Mouse (Mus musculus) embryo, embryonic 11 days (tissue): ENCODE data around the gene Wwp2.

Experiments
- DNase-seq: peaks from one replicate; pipeline ENCODE4 v3.0.0-alpha.2; 2015

Wwp2 gene

GRCm38 (mm10) chr8:107478728-107479127, 42.6 kb downstream of the Wwp2 start:
- no peak for DNase-seq

GRCm38 (mm10) chr8:107480436-107480835, 44.3 kb downstream of the Wwp2 start:
- no peak for DNase-seq

- DNase-seq, result no peak
These were observed 47.1 kb downstream of the Wwp2 start for GRCm38 (mm10) chr8:107483250-107483649.

- DNase-seq, result no peak
These were observed 48.8 kb downstream of the Wwp2 start for GRCm38 (mm10) chr8:107484956-107485355.

- DNase-seq, result no peak
These were observed 52.4 kb downstream of the Wwp2 start for GRCm38 (mm10) chr8:107488551-107488950.

GRCm38 (mm10) chr8:107489086-107489485, 52.9 kb downstream of the Wwp2 start:
- DNase-seq, result no peak

GRCm38 (mm10) chr8:107489921-107490320, 53.8 kb downstream of the Wwp2 start:
- no peak for DNase-seq

GRCm38 (mm10) chr8:107490649-107491048, 54.5 kb downstream of the Wwp2 start:
- DNase-seq, result no peak

GRCm38 (mm10) chr8:107491212-107491611, 55.0 kb downstream of the Wwp2 start:
- DNase-seq, result no peak

GRCm38 (mm10) chr8:107491831-107492230, 55.7 kb downstream of the Wwp2 start:
- DNase-seq, result no peak

GRCm38 (mm10) chr8:107492802-107493201, 56.6 kb downstream of the Wwp2 start:
- DNase-seq, result no peak

- DNase-seq, result no peak
These were observed 59.3 kb downstream of the Wwp2 start for GRCm38 (mm10) chr8:107495425-107495824.

GRCm38 (mm10) chr8:107497708-107498107, 61.5 kb downstream of the Wwp2 start:
- peak; percentile 37 for DNase-seq

- no peak for DNase-seq
These were observed 62.2 kb downstream of the Wwp2 start for GRCm38 (mm10) chr8:107498390-107498789.

GRCm38 (mm10) chr8:107498806-107499205, 62.6 kb downstream of the Wwp2 start:
- no peak for DNase-seq

- DNase-seq, result no peak
These were observed 63.4 kb downstream of the Wwp2 start for GRCm38 (mm10) chr8:107499519-107499918.

GRCm38 (mm10) chr8:107502407-107502806, 66.2 kb downstream of the Wwp2 start:
- no peak for DNase-seq

GRCm38 (mm10) chr8:107502922-107503321, 66.8 kb downstream of the Wwp2 start:
- DNase-seq, result no peak

GRCm38 (mm10) chr8:107503354-107503753, 67.2 kb downstream of the Wwp2 start:
- DNase-seq, result peak; percentile 72

GRCm38 (mm10) chr8:107504239-107504985, 68.2 kb downstream of the Wwp2 start:
- DNase-seq, result no peak

- no peak for DNase-seq
These were observed 69.1 kb downstream of the Wwp2 start for GRCm38 (mm10) chr8:107505271-107505670.

GRCm38 (mm10) chr8:107507019-107507418, 70.9 kb downstream of the Wwp2 start:
- no peak for DNase-seq

GRCm38 (mm10) chr8:107510204-107510603, 74.0 kb downstream of the Wwp2 start:
- DNase-seq, result no peak

GRCm38 (mm10) chr8:107510766-107511165, 74.6 kb downstream of the Wwp2 start:
- no peak for DNase-seq

GRCm38 (mm10) chr8:107513249-107513648, 77.1 kb downstream of the Wwp2 start:
- no peak for DNase-seq
